Mouse (Mus musculus): Measurements from ENCODE around the gene 2510002D24Rik. TPM values are rescaled to one million over a fixed set of nuclear protein-coding genes. Genes with fewer than 3 reads are reported as not detected.
"Not testable (repeated sequence)": the region's sequence is repeated elsewhere in the genome, so short reads cannot be mapped to it uniquely, and the experiment has no call there.

Gene 2510002D24Rik
- polyA plus RNA-seq, 1 experiment from 2014 or later = 27.2 TPM

DNA sequence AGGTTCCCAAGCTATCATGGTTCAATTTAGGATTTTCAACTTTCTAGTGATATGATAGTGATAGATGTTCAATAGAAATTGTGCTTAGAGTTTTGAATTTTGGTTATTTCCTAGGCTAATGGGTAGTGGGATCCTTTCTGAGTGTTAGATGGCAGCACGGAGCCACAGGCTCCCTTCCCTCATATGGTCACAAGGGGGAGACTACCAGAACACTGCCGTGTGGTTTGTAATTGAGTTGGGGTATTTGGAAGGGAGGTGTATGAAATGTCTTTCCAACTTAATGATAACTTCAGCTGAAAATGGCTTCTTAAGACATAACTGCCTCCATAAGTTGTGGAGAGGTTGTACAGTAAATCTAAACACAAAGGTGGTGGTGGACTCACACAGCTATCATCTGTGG is 2.9 kb upstream of the 2510002D24Rik start:
- 79% methylated on average over 2 of the region's 2 CpGs for WGBS
- no peak for DNase-seq

DNA sequence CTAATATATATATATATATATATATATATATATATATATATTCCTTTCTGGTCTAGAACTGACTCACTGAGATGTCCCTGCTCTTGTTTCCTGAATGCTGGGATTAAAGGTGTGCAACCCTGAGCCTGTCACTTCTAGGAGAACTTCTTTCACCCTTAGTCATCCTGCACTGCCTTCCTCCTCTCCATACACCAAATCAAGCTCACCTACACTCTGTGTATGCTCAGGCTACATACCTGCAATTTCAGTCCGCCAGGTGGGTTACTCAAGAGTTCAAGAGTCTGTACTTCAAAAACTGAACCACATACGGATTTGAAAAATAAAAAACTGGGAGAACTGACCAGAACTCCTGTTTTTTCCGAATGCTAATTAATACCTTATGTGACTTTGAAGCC is 308 bp upstream of the 2510002D24Rik start:
- WGBS = 29% methylated on average over 3 of the region's 3 CpGs
- H3K4me3 ChIP-seq (replicated peaks; ENCODE audit: low read depth, low read length) = peak overlapping the region; percentile 63
- H3K36me3 ChIP-seq (ENCODE audit: control insufficient read depth, insufficient read depth, low read length) = peaks cover 46% of the 10 kb centered on the region
- H3K27ac ChIP-seq (replicated peaks; ENCODE audit: low read depth, low read length) = no peak overlapping the region
- DNase-seq (no peak), ATAC-seq (ENCODE audit: low FRiP score, low TSS enrichment) (peak; percentile 34; the same call in 1 of the 2 replicates)
- H3K9me3 ChIP-seq (ENCODE audit: control insufficient read depth, low read length) = no peaks in the 10 kb centered on the region
- H3K4me2 ChIP-seq (ENCODE audit: low read length) = peak overlapping the region; percentile 70
- no peak overlapping the region; the same call in 1 of the 2 replicates for H3K9ac ChIP-seq (replicated peaks; ENCODE audit: low read length)
- H3K4me1 ChIP-seq (ENCODE audit: control insufficient read depth, insufficient read depth, low read length) = no peaks in the 10 kb centered on the region
- no peaks in the 10 kb centered on the region for H3K27me3 ChIP-seq (ENCODE audit: control insufficient read depth, insufficient read depth, low read length)

More for the DNA sequence above, 2.9 kb upstream of the 2510002D24Rik start:
- Histone ChIP-seq H3K4me1 (ENCODE audit: control insufficient read depth, insufficient read depth, low read length) (no peaks in the 10 kb centered on the region), H3K9ac (replicated peaks; ENCODE audit: low read length) (no peak overlapping the region), H3K27me3 (ENCODE audit: control insufficient read depth, insufficient read depth, low read length) (no peaks in the 10 kb centered on the region), H3K36me3 (ENCODE audit: control insufficient read depth, insufficient read depth, low read length) (peaks cover 66% of the 10 kb centered on the region), H3K4me3 (replicated peaks; ENCODE audit: low read depth, low read length) (no peak overlapping the region), H3K27ac (replicated peaks; ENCODE audit: low read depth, low read length) (no peak overlapping the region), H3K4me2 (ENCODE audit: low read length) (no peak overlapping the region), H3K9me3 (ENCODE audit: control insufficient read depth, low read length) (no peaks in the 10 kb centered on the region)
- no peak for ATAC-seq (ENCODE audit: low FRiP score, low TSS enrichment)

GRCm38 (mm10) chr16:18838346-18838745 is 2.0 kb downstream of the 2510002D24Rik start:
- WGBS = 96% methylated on average over 4 of the region's 4 CpGs
- H3K9me3 ChIP-seq (ENCODE audit: control insufficient read depth, low read length) = no peaks in the 10 kb centered on the region
- no peaks in the 10 kb centered on the region for H3K27me3 ChIP-seq (ENCODE audit: control insufficient read depth, insufficient read depth, low read length)
- H3K4me2 ChIP-seq (ENCODE audit: low read length) = no peak overlapping the region
- peaks cover 25% of the 10 kb centered on the region for H3K36me3 ChIP-seq (ENCODE audit: control insufficient read depth, insufficient read depth, low read length)
- no peak overlapping the region for H3K9ac ChIP-seq (replicated peaks; ENCODE audit: low read length)
- H3K27ac ChIP-seq (replicated peaks; ENCODE audit: low read depth, low read length) = no peak overlapping the region
- no peak overlapping the region for H3K4me3 ChIP-seq (replicated peaks; ENCODE audit: low read depth, low read length)
- ATAC-seq (ENCODE audit: low FRiP score, low TSS enrichment) (no peak), DNase-seq (no peak)
- H3K4me1 ChIP-seq (ENCODE audit: control insufficient read depth, insufficient read depth, low read length) = no peaks in the 10 kb centered on the region

DNA sequence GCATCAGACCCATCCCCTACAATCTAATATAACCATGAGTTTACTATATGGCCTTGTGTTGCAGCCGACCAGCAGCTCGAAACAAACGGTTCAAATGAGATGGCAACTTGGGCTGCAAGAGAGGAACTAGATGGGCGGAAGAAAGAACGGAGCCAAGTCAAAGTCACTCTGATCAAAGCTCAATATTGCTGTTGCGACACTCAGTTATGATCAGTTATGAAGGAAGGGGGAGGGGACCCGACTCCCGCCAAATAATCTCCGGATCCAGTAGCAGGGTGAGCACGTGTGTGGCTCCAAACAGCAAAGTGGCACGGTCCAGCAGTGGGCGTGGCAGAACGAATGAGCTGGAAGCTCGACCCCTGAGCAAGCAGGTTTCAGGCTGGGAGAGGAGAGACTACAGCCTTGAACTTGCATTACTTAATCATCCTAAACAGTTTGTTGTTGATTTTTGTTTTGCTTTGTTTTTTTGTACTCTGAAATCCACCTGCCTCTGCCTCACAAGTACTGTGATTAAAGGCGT is 10.0 kb downstream of the 2510002D24Rik start:
- H3K36me3 ChIP-seq (ENCODE audit: control insufficient read depth, insufficient read depth, low read length) = no peaks in the 10 kb centered on the region
- H3K4me1 ChIP-seq (ENCODE audit: control insufficient read depth, insufficient read depth, low read length) = no peaks in the 10 kb centered on the region
- no peak overlapping the region for H3K4me2 ChIP-seq (ENCODE audit: low read length)
- WGBS = 89% methylated on average over 15 of the region's 15 CpGs
- no peak for DNase-seq
- H3K27me3 ChIP-seq (ENCODE audit: control insufficient read depth, insufficient read depth, low read length) = no peaks in the 10 kb centered on the region
- H3K9me3 ChIP-seq (ENCODE audit: control insufficient read depth, low read length) = no peaks in the 10 kb centered on the region
- H3K4me3 ChIP-seq (replicated peaks; ENCODE audit: low read depth, low read length) = no peak overlapping the region
- H3K9ac ChIP-seq (replicated peaks; ENCODE audit: low read length) = no peak overlapping the region
- ATAC-seq (ENCODE audit: low FRiP score, low TSS enrichment) = no peak
- no peak overlapping the region for H3K27ac ChIP-seq (replicated peaks; ENCODE audit: low read depth, low read length)

DNA sequence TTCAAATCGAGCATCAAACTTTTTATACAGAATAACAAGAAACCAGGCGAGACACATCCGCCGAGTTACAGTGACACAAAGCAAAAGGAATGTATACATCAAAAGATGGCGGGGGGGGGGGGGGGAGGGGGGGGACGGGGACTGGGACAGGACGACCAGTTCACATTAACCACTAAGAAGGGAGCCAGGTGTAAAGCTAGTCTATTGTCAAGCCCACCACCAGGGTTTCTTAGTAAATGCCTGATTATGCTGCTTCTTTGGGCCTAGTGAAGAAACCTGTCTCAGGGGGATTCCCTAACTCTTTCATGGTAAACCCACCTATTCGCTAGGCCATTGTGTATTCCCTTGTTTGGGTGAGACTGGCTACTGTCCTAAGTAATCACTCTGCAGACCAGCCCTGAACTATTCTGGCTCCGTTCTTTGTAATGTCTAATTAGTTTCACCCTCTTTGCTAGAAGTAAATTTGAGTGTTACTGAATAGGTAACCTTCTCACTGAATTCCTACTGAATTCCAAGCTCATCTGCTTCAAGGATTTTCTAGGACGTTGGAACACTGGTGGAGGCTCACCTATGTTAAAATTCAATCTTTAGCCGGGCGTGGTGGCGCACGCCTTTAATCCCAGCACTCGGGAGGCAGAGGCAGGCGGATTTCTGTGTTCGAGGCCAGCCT is 13.3 kb downstream of the 2510002D24Rik start:
- not testable (repeated sequence) for H3K4me3 ChIP-seq (replicated peaks; ENCODE audit: low read depth, low read length); H3K36me3 ChIP-seq (ENCODE audit: control insufficient read depth, insufficient read depth, low read length); DNase-seq; ATAC-seq (ENCODE audit: low FRiP score, low TSS enrichment); H3K27ac ChIP-seq (replicated peaks; ENCODE audit: low read depth, low read length); H3K4me1 ChIP-seq (ENCODE audit: control insufficient read depth, insufficient read depth, low read length); H3K27me3 ChIP-seq (ENCODE audit: control insufficient read depth, insufficient read depth, low read length); H3K9ac ChIP-seq (replicated peaks; ENCODE audit: low read length); H3K9me3 ChIP-seq (ENCODE audit: control insufficient read depth, low read length); H3K4me2 ChIP-seq (ENCODE audit: low read length)
- 89% methylated on average over 15 of the region's 17 CpGs for WGBS

GRCm38 (mm10) chr16:18858551-18858950 is 22.2 kb downstream of the 2510002D24Rik start:
- DNase-seq = peak; percentile 72
- no peak overlapping the region for H3K27ac ChIP-seq (replicated peaks; ENCODE audit: low read depth, low read length)

GRCm38 (mm10) chr16:18860186-18860585 is 23.8 kb downstream of the 2510002D24Rik start:
- Histone ChIP-seq H3K4me2 (ENCODE audit: low read length) (no peak overlapping the region), H3K36me3 (ENCODE audit: control insufficient read depth, insufficient read depth, low read length) (no peaks in the 10 kb centered on the region)

More at GRCm38 (mm10) chr16:18858551-18858950, 22.2 kb downstream of the 2510002D24Rik start:
- Histone ChIP-seq H3K9me3 (ENCODE audit: control insufficient read depth, low read length) (no peaks in the 10 kb centered on the region), H3K36me3 (ENCODE audit: control insufficient read depth, insufficient read depth, low read length) (no peaks in the 10 kb centered on the region), H3K4me3 (replicated peaks; ENCODE audit: low read depth, low read length) (no peak overlapping the region), H3K9ac (replicated peaks; ENCODE audit: low read length) (no peak overlapping the region), H3K4me1 (ENCODE audit: control insufficient read depth, insufficient read depth, low read length) (no peaks in the 10 kb centered on the region), H3K27me3 (ENCODE audit: control insufficient read depth, insufficient read depth, low read length) (no peaks in the 10 kb centered on the region), H3K4me2 (ENCODE audit: low read length) (no peak overlapping the region)
- no peak for ATAC-seq (ENCODE audit: low FRiP score, low TSS enrichment)

GRCm38 (mm10) chr16:18870495-18870894 is 34.1 kb downstream of the 2510002D24Rik start:
- 94% methylated on average over 1 of the region's 1 CpGs for WGBS
- peaks cover 32% of the 10 kb centered on the region for H3K36me3 ChIP-seq (ENCODE audit: control insufficient read depth, insufficient read depth, low read length)

More at GRCm38 (mm10) chr16:18860186-18860585, 23.8 kb downstream of the 2510002D24Rik start:
- 73% methylated on average over 1 of the region's 1 CpGs for WGBS
- DNase-seq = no peak
- no peak overlapping the region for H3K27ac ChIP-seq (replicated peaks; ENCODE audit: low read depth, low read length)
- H3K4me1 ChIP-seq (ENCODE audit: control insufficient read depth, insufficient read depth, low read length) = no peaks in the 10 kb centered on the region
- ATAC-seq (ENCODE audit: low FRiP score, low TSS enrichment) = no peak
- H3K27me3 ChIP-seq (ENCODE audit: control insufficient read depth, insufficient read depth, low read length) = no peaks in the 10 kb centered on the region
- no peak overlapping the region for H3K4me3 ChIP-seq (replicated peaks; ENCODE audit: low read depth, low read length)
- no peaks in the 10 kb centered on the region for H3K9me3 ChIP-seq (ENCODE audit: control insufficient read depth, low read length)
- no peak overlapping the region for H3K9ac ChIP-seq (replicated peaks; ENCODE audit: low read length)

GRCm38 (mm10) chr16:18876091-18876441 is 39.7 kb downstream of the 2510002D24Rik start:
- peak overlapping the region; percentile 95 for H3K9ac ChIP-seq (replicated peaks; ENCODE audit: low read length)
- H3K4me3 ChIP-seq (replicated peaks; ENCODE audit: low read depth, low read length) = peak overlapping the region; percentile 88
- DNase-seq (no peak), ATAC-seq (ENCODE audit: low FRiP score, low TSS enrichment) (no peak)
- peak overlapping the region; percentile 95 for H3K27ac ChIP-seq (replicated peaks; ENCODE audit: low read depth, low read length)
- H3K9me3 ChIP-seq (ENCODE audit: control insufficient read depth, low read length) = no peaks in the 10 kb centered on the region
- under 1% methylated on average over 17 of the region's 17 CpGs for WGBS
- H3K4me2 ChIP-seq (ENCODE audit: low read length) = peak overlapping the region; percentile 78
- H3K4me1 ChIP-seq (ENCODE audit: control insufficient read depth, insufficient read depth, low read length) = peaks cover 13% of the 10 kb centered on the region
- peaks cover 35% of the 10 kb centered on the region for H3K36me3 ChIP-seq (ENCODE audit: control insufficient read depth, insufficient read depth, low read length)
- H3K27me3 ChIP-seq (ENCODE audit: control insufficient read depth, insufficient read depth, low read length) = no peaks in the 10 kb centered on the region

More at GRCm38 (mm10) chr16:18870495-18870894, 34.1 kb downstream of the 2510002D24Rik start:
- not testable (repeated sequence) for H3K9ac ChIP-seq (replicated peaks; ENCODE audit: low read length); H3K27me3 ChIP-seq (ENCODE audit: control insufficient read depth, insufficient read depth, low read length); ATAC-seq (ENCODE audit: low FRiP score, low TSS enrichment); H3K4me2 ChIP-seq (ENCODE audit: low read length); H3K4me1 ChIP-seq (ENCODE audit: control insufficient read depth, insufficient read depth, low read length); H3K27ac ChIP-seq (replicated peaks; ENCODE audit: low read depth, low read length); DNase-seq; H3K9me3 ChIP-seq (ENCODE audit: control insufficient read depth, low read length); H3K4me3 ChIP-seq (replicated peaks; ENCODE audit: low read depth, low read length)
